Mouse (Mus musculus) mouse trophoblast stem cell (cell line): ENCODE measurements around the gene Muc3a.

Experiments
- in situ Hi-C, 2 experiments: fragments of 300-500 bp; cut with MseI, MboI; formaldehyde crosslinking; loops; 2 replicates in 1 of 2; 3 replicates in 1 of 2; pipeline ENCODE4 v1.15.1; 2025

Gene Muc3a

DNA sequence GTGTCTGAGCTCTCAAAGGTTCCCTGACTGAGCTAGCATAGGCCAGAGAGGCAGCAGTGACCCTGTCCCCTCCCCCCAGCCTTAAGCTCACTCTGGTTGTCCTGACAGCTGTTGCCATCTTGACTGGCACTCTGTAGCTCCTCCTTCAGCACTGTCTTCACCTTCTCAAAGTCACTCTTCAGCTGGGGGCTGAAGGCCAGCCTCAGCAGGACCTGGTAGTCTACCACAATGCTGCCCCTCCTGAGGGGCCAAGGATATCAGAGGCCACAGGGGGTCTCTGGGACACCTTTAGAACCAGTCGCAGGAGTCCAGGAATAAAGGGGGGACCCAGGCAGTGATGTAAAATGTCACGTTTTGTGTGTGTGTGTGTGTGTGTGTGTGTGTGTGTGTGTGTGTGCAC, at the start of gene Muc3a:
Gene Muc3a (minus strand): TSS at position 101 of the 400 bp plus-strand sequence.
- in situ Hi-C loops, result no loop called here

- in situ Hi-C loops, result no loop called here
These were observed 917 bp downstream of the Muc3a start for GRCm38 (mm10) chr5:137211114-137211829.

DNA sequence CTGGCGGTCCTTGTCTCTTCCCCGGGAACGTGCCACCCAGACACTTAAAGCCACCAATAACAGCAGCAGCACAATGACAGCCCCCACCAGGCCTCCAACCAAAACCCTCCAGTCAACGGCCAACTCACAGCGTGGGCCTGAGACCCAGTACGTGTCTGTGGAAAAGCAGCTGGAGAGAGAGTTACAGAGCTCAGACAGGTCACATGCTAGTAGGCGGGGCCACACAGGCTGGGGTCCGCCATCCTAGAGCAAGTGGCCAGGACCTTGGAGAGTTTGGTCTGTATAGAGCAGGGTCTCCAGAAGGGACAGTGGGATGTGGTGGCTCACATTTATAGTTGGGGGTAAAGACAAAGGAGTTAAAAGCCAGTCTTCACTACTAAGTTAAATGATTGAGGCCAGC, 1.5 kb downstream of the Muc3a start:
- in situ Hi-C loops, result no loop called here

GRCm38 (mm10) chr5:137205301-137205700, 6.9 kb downstream of the Muc3a start:
- in situ Hi-C loops, result no loop called here

DNA sequence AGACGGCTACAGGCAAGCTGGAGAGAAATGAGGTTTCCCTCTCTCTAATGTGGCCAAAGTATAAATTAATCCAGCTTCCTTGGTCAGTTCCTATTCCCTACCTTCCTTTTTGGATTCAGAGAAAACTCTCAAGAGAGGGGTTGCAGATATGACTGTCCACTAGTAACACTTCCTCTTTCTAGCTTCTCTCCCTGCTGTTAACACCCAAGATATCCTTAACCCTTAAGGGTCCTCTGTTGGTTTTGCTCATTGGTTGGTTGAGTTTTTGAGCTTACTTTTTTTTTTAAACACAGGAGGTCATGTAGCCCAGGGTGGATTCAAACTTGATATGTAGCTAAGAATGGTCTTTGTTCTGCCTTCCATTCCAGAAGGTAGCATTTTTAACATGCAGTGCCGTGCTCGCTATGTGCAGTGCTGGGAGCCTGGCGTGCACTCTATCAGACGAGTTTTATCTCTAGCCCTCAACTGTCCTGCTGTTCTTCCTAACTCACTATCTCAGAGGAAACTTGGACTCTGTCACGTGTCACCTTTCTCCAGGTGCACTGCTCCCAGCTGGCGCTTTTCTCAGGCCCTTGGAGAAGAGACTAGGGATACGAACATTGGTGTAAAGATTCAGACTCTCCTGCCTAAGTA, 17.6 kb downstream of the Muc3a start:
- in situ Hi-C loops, result no loop called here

- in situ Hi-C loops, result no loop called here
These were observed 18.8 kb downstream of the Muc3a start for GRCm38 (mm10) chr5:137193279-137193952.

- in situ Hi-C loops, result no loop called here
These were observed 22.9 kb downstream of the Muc3a start for GRCm38 (mm10) chr5:137189326-137189725.

- in situ Hi-C loops, result no loop called here
These were observed 26.8 kb downstream of the Muc3a start for GRCm38 (mm10) chr5:137185362-137185761.

- in situ Hi-C loops, result no loop called here
These were observed 32.4 kb downstream of the Muc3a start for GRCm38 (mm10) chr5:137179646-137180374.

GRCm38 (mm10) chr5:137173967-137174366, 38.2 kb downstream of the Muc3a start:
- in situ Hi-C loops, result no loop called here

DNA sequence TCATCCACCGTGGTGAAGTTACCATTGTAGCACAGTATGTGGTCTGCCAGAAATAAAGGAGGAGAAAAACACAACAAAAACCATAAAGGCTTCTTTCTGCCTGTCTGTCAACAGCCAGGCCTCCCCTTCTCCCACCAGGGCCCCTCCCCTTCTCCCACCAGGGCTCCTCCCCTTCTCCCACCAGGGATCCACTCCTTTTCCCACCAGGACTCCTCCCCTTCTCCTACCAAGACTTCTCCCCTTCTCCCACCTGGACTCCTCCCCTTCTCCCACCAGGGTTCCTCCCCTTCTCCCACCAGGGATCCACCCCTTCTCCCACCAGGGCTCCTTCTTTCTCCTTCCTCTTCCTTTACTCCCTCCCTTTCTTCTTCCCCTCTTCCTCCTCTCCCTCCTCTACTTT, 39.6 kb downstream of the Muc3a start:
- in situ Hi-C loops, result no loop called here

- in situ Hi-C loops, result no loop called here
These were observed 40.7 kb downstream of the Muc3a start for GRCm38 (mm10) chr5:137171478-137171877.

DNA sequence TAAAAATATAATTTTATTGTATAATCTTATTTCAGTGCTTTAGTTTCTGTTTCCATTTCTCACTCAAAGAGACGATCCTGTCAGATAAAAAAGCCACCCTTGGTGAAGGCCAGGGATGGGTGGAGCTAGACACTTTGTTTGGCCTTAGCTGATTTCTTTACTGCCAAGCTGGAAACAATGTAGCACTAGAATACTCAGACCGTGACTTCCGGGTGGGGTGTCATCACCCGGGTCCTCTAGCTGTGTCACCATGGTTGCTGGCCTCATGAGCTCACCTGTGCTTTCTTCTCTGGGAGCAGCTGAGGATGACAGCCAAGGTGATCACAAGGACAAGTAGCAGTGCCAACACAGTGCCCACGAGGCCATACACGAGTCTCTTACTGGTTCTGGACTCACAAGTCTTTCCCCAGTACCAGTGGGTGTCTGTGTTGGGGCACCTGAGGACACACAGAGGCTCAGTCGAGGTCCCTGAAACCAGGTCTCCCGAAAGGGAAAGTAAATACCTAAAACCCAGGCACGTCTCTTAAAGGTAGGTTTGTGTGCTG, 41.3 kb downstream of the Muc3a start:
- in situ Hi-C loops, result no loop called here

GRCm38 (mm10) chr5:137167539-137167938, 44.6 kb downstream of the Muc3a start:
- in situ Hi-C loops, result no loop called here

- in situ Hi-C loops, result no loop called here
These were observed 46.2 kb downstream of the Muc3a start for GRCm38 (mm10) chr5:137166012-137166411.

DNA sequence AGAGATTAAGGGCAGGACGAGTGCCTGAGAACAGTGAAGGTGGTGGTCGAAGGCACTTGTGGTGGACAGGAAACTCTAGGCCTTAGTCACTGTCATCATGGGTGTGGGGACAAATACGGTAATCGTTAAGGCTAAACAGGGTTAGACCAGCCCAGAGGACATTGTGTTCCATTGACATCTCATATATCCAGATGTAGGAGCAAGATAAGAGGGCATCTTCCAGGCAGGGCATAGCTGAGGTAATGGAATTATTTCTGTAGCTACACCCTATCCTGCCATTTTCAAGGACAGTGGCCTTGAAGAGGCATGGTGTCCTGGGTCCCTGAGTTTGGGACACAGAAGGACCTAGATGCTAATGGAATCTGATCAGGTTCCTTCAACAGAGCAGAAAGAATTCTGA, 50.3 kb downstream of the Muc3a start:
- in situ Hi-C loops, result no loop called here

- in situ Hi-C loops, result no loop called here
These were observed 52.7 kb downstream of the Muc3a start for GRCm38 (mm10) chr5:137159461-137159860.
